Mouse (Mus musculus) ES-Bruce4 (cell line): ENCODE data around the gene Rflna. TPM values are rescaled to one million over a fixed set of nuclear protein-coding genes. Genes with fewer than 3 reads are reported as not detected.

ENCODE experiments used
- H3K27ac ChIP-seq: 2 replicates; pipeline ENCODE4 v1.5.1; 2012; ENCODE audit warnings: low read length, inconsistent platforms; ENCODE audit not compliant: insufficient read depth
- H3K27me3 ChIP-seq: 2 replicates; pipeline ENCODE4 v1.6.1; 2012; ENCODE audit warnings: mild to moderate bottlenecking, low read length, inconsistent platforms; ENCODE audit not compliant: control insufficient read depth, poor library complexity, insufficient read depth, severe bottlenecking
- H3K36me3 ChIP-seq: 2 replicates; pipeline ENCODE4 v1.6.1; 2012; ENCODE audit warnings: inconsistent platforms, mild to moderate bottlenecking, low read length, moderate library complexity; ENCODE audit not compliant: control insufficient read depth, poor library complexity, insufficient read depth, severe bottlenecking
- H3K4me1 ChIP-seq: one replicate; pipeline ENCODE4 v1.8.1; 2011; ENCODE audit warnings: low read length; ENCODE audit not compliant: control insufficient read depth, insufficient read depth
- H3K4me3 ChIP-seq: 2 replicates; pipeline ENCODE4 v1.5.1; 2011; ENCODE audit warnings: low read depth, mild to moderate bottlenecking, low read length
- H3K9ac ChIP-seq: 2 replicates; pipeline ENCODE4 v1.6.1; 2012; ENCODE audit warnings: low read depth, mild to moderate bottlenecking, inconsistent platforms; ENCODE audit not compliant: poor library complexity, severe bottlenecking
- H3K9me3 ChIP-seq: replicated peaks from 2 replicates; pipeline ENCODE4 v1.6.1; 2012; ENCODE audit warnings: mild to moderate bottlenecking, low read length, inconsistent platforms; ENCODE audit not compliant: control insufficient read depth, poor library complexity, insufficient read depth, severe bottlenecking
- CTCF ChIP-seq: IDR thresholded peaks from one replicate; pipeline ENCODE4 v1.8.1; 2011; ENCODE audit warnings: low read depth, low read length
- EP300 ChIP-seq: IDR thresholded peaks from 2 replicates; pipeline ENCODE4 v1.6.1; 2011; ENCODE audit warnings: low read depth, low read length; ENCODE audit not compliant: insufficient read depth
- POLR2A ChIP-seq: IDR thresholded peaks from one replicate; pipeline ENCODE4 v1.8.1; 2011; ENCODE audit warnings: low read length; ENCODE audit not compliant: insufficient read depth
- polyA plus RNA-seq: library from polyadenylated mRNA; stranded (reverse); fragments of >200 nt; gene quantifications from 2 replicates; pipeline ENCODE4 v1.2.4, GENCODE M21; 2011; ENCODE audit warnings: low read depth; ENCODE audit not compliant: missing spikeins, insufficient read depth, insufficient read length

Gene Rflna
- polyA plus RNA-seq, 1 experiment, result 2.0 TPM

- Histone ChIP-seq H3K27me3 (no peaks in the 10 kb centered on the region), H3K36me3 (no peaks in the 10 kb centered on the region), H3K9ac (no peak overlapping the region), H3K9me3 (0 out of 2 replicates have a peak, but pooled peaks cover 3% of the 10 kb centered on the region), H3K4me1 (no peaks in the 10 kb centered on the region), H3K27ac (no peak overlapping the region), H3K4me3 (no peak overlapping the region)
- TF ChIP-seq CTCF (no peak), EP300 (no peak), POLR2A (no peak)
Observed at GRCm38 (mm10) chr5:124986656-124987055, 16.4 kb upstream of the Rflna start.

GRCm38 (mm10) chr5:124989724-124990123 is 13.3 kb upstream of the Rflna start:
- H3K27me3 ChIP-seq, result no peaks in the 10 kb centered on the region
- H3K36me3 ChIP-seq, result no peaks in the 10 kb centered on the region
- H3K9ac ChIP-seq, result no peak overlapping the region
- H3K4me1 ChIP-seq, result no peaks in the 10 kb centered on the region
- no peaks in the 10 kb centered on the region for H3K9me3 ChIP-seq
- H3K4me3 ChIP-seq, result no peak overlapping the region
- H3K27ac ChIP-seq, result no peak overlapping the region
- TF ChIP-seq EP300 (no peak), CTCF (no peak), POLR2A (no peak)

GRCm38 (mm10) chr5:124992323-124992722 is 10.7 kb upstream of the Rflna start:
- no peaks in the 10 kb centered on the region for H3K4me1 ChIP-seq
- no peaks in the 10 kb centered on the region for H3K9me3 ChIP-seq
- H3K27me3 ChIP-seq, result no peaks in the 10 kb centered on the region
- no peak overlapping the region for H3K9ac ChIP-seq
- no peak overlapping the region for H3K4me3 ChIP-seq
- H3K36me3 ChIP-seq, result no peaks in the 10 kb centered on the region
- no peak for TF ChIP-seq POLR2A
- H3K27ac ChIP-seq, result no peak overlapping the region

GRCm38 (mm10) chr5:124992891-124993290 is 10.1 kb upstream of the Rflna start:
- Histone ChIP-seq H3K9ac (no peak overlapping the region), H3K27me3 (no peaks in the 10 kb centered on the region), H3K36me3 (no peaks in the 10 kb centered on the region), H3K4me1 (no peaks in the 10 kb centered on the region), H3K27ac (no peak overlapping the region), H3K9me3 (no peaks in the 10 kb centered on the region), H3K4me3 (no peak overlapping the region)
- TF ChIP-seq EP300 (no peak), CTCF (no peak), POLR2A (no peak)

GRCm38 (mm10) chr5:124996816-124997215 is 6.2 kb upstream of the Rflna start:
- no peaks in the 10 kb centered on the region for H3K4me1 ChIP-seq
- H3K27ac ChIP-seq, result no peak overlapping the region
- TF ChIP-seq CTCF (no peak), POLR2A (no peak), EP300 (no peak)
- no peaks in the 10 kb centered on the region for H3K36me3 ChIP-seq
- no peaks in the 10 kb centered on the region for H3K9me3 ChIP-seq
- no peak overlapping the region for H3K4me3 ChIP-seq
- no peaks in the 10 kb centered on the region for H3K27me3 ChIP-seq
- no peak overlapping the region for H3K9ac ChIP-seq

- Histone ChIP-seq H3K9ac (no peak overlapping the region), H3K4me3 (no peak overlapping the region), H3K27me3 (no peaks in the 10 kb centered on the region), H3K36me3 (no peaks in the 10 kb centered on the region), H3K4me1 (no peaks in the 10 kb centered on the region), H3K27ac (no peak overlapping the region), H3K9me3 (no peaks in the 10 kb centered on the region)
- TF ChIP-seq CTCF (no peak), EP300 (no peak), POLR2A (no peak)
Observed at GRCm38 (mm10) chr5:124997913-124998312, 5.1 kb upstream of the Rflna start.
